Mouse (Mus musculus) spleen, postnatal 14 days (tissue): ENCODE data around the gene 4933405O20Rik.

Experiments used
- DNase-seq, 2 experiments: peaks; one replicate each; pipeline ENCODE4 v3.0.0; 2021 to 2022; ENCODE audit warnings: low spot score in 2 of 2

Gene 4933405O20Rik

DNA sequence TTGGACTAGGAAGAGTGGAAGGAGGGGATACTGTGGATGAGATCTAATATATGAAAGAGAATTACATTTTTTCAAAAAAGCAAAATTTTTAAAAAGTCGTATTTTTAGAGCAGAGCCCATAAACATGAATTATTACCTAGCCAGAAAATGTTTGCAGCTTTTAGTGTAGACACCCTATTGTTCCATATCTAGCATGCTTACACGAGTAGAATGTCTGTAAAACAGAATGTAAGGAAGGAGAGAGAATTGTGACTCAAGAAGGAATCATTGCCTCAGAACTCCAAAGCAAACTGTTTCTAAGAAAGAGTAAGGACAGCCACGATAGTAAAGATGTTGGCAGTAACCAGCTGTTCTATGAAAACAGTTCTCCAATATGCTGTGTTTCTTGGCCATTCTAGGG lies at the start of gene 4933405O20Rik:
Gene 4933405O20Rik, plus strand, starts transcription at position 301 of the 400 bp plus-strand sequence.
- no peak for DNase-seq

- DNase-seq = no peak
Measured at GRCm38 (mm10) chr7:50549572-50549971, 49.4 kb upstream of the 4933405O20Rik start.

GRCm38 (mm10) chr7:50551426-50551825 lies 47.6 kb upstream of the 4933405O20Rik start:
- DNase-seq = no peak

GRCm38 (mm10) chr7:50562708-50563107 lies 36.3 kb upstream of the 4933405O20Rik start:
- no peak for DNase-seq

- no peak for DNase-seq
Measured at GRCm38 (mm10) chr7:50573841-50574240, 25.1 kb upstream of the 4933405O20Rik start.

DNA sequence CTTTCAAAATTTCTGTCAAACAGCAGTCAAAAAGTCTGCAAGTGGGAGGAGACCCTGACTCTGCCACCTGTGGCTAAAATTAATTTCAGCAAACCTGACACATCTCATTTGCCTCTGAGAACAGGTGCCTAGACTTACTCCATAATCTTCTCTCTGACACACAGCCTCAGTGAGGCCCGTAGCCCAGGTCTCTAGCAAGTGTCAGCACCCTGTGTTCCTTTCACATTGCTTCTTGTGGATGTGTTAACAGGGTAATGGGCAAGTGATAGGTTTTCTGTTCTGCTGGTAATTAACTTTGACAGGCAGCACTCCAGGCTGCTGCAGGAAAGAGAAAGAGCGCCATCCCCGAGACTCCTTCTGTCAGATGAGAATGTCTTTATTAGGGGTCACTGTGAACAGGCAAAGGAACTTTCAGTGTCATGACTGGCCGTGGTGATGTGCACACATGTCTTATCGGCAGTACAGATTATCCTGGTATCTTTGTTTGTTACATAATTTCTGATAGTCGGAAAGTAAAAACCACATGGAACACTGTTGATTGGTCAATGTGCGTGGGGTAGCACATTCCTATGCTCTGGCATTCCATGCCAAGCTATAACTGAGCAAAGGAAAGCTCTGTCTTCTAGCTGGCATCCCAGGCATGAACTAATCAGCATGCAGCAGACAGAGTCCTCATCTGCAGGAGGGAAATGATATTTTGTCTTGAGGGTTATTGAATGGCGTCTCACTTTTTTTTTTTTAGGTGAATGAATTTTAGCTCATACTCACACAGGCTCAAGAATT lies 10.2 kb upstream of the 4933405O20Rik start:
- DNase-seq = no peak

- DNase-seq = no peak
Measured at GRCm38 (mm10) chr7:50614101-50614500, 15.1 kb downstream of the 4933405O20Rik start.

DNA sequence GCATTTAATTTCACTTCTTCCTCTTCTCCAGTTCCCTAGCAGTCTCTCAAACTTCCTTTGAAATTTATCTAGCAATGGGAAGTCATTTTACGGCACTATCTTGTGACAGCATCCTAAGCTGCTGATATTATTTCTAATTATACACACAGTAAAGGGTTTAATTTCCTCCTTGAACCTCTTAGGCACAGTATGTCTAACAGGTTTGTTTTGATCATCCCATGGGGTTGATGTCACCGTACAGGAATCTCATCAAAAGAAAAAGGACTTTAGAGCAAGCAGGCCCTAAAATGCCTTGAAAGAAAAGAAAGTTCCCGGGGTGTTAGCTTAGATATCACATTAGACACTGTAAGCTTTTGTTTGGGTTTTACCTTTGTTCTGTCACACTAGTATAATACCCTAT lies 30.2 kb downstream of the 4933405O20Rik start:
- no peak for DNase-seq

DNA sequence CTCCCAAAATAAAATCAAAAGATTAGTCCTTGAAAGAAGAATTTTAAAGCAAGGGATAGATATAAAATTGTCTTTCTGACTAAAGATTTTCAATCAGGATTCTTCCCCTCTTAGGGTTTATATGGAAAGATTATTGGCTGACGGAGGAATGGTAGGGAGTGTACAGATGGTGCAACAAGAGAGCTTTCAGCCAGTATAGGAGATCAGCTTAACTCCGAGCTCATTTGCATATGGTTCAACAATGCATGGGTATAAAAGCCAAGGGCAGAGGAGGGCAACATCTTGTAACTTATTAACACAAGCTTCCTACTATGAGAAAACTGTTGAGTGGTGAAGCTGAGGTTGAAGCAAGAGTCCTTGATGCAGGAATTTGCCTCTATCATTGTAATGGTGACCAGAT lies 34.2 kb downstream of the 4933405O20Rik start:
- DNase-seq = no peak
